Mouse (Mus musculus): ENCODE measurements around the gene Zmiz1. TPM values are rescaled to one million over a fixed set of nuclear protein-coding genes. Genes with fewer than 3 reads are reported as not detected.

The Zmiz1 gene
- polyA plus RNA-seq, 1 experiment: 15.3 TPM

- no peak for DNase-seq (ENCODE audit: low spot score)
Measured at GRCm38 (mm10) chr14:25686983-25687901, 228.3 kb downstream of the Zmiz1 start.

GRCm38 (mm10) chr14:25693271-25693887 is 234.4 kb downstream of the Zmiz1 start:
- DNase-seq (ENCODE audit: low spot score): no peak

- DNase-seq (ENCODE audit: low spot score): peak; percentile 98
Measured at GRCm38 (mm10) chr14:25693888-25694568, 235.0 kb downstream of the Zmiz1 start, which contains the start of gene Ppif. Ppif (plus strand) TSS chr14:25694154.

- no peak for DNase-seq (ENCODE audit: low spot score)
Measured at GRCm38 (mm10) chr14:25694569-25694897, 235.5 kb downstream of the Zmiz1 start.

- DNase-seq (ENCODE audit: low spot score): no peak
Measured at GRCm38 (mm10) chr14:25695059-25695458, 236.1 kb downstream of the Zmiz1 start.

GRCm38 (mm10) chr14:25696356-25696755 is 237.4 kb downstream of the Zmiz1 start:
- no peak for DNase-seq (ENCODE audit: low spot score)

- DNase-seq (ENCODE audit: low spot score): no peak
Measured at GRCm38 (mm10) chr14:25701986-25702385, 243.0 kb downstream of the Zmiz1 start.

- no peak for DNase-seq (ENCODE audit: low spot score)
Measured at GRCm38 (mm10) chr14:25707691-25708181, 248.8 kb downstream of the Zmiz1 start.

- DNase-seq (ENCODE audit: low spot score): no peak
Measured at GRCm38 (mm10) chr14:25708451-25708850, 249.5 kb downstream of the Zmiz1 start.

- no peak for DNase-seq (ENCODE audit: low spot score)
Measured at GRCm38 (mm10) chr14:25708917-25709316, 249.9 kb downstream of the Zmiz1 start.

- DNase-seq (ENCODE audit: low spot score): no peak
Measured at GRCm38 (mm10) chr14:25710073-25710472, 251.1 kb downstream of the Zmiz1 start.

GRCm38 (mm10) chr14:25710681-25711080 is 251.7 kb downstream of the Zmiz1 start:
- no peak for DNase-seq (ENCODE audit: low spot score)

GRCm38 (mm10) chr14:25711177-25711576 is 252.2 kb downstream of the Zmiz1 start:
- no peak for DNase-seq (ENCODE audit: low spot score)

- DNase-seq (ENCODE audit: low spot score): no peak
Measured at GRCm38 (mm10) chr14:25711602-25712001, 252.6 kb downstream of the Zmiz1 start.

GRCm38 (mm10) chr14:25713443-25713842 is 254.5 kb downstream of the Zmiz1 start:
- DNase-seq (ENCODE audit: low spot score): no peak

Other genes starting within 250 kb of the Zmiz1 start
- 21.2 and 27.2 TPM in 2 replicates for gene Ppif, start 235.0 kb downstream of the Zmiz1 start, polyA plus RNA-seq (2012; rRNA removed)